Mouse (Mus musculus): ENCODE measurements around the gene Myo1e.

Gene Myo1e

DNA sequence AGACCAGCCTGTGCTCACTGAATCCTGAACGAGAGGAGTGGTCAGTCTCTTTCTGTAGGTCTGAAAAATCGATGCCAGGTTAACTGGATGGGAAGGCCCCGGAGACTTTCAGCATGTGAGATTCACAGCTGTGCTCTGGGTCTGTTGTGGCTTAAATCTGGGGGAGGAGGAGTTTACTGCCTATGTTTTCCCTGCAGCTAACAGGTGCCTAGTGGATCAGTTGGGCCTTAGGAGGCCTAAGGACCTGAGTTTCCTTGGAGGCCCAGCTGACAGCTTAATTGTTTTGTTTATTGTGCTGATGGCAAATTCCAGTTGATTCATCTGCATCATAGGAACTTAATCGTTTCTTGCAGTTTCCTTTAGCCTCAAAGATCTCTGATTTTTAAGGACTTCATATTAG lies 16.0 kb downstream of the Myo1e start:
- no peak for DNase-seq

DNA sequence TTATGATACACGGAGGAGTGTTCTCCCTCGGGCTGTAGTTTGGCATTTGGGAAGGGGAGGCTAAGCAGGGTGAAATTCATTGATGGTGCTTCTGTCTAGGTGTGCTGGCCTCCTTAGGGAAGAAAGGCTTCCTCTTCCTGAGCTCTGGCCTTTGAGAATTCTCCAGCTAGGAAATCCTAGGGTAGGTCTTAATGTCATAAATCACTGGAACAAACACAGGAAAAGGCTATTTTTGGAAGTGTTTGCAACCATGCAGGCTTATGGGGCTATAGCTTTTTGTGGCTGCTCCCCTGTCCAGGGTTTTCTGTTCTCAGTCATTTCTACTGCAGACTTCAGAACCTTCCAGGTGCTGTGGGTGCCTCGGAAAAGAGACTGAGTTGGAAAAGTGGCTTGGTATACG lies 16.9 kb downstream of the Myo1e start:
- DNase-seq, result no peak

DNA sequence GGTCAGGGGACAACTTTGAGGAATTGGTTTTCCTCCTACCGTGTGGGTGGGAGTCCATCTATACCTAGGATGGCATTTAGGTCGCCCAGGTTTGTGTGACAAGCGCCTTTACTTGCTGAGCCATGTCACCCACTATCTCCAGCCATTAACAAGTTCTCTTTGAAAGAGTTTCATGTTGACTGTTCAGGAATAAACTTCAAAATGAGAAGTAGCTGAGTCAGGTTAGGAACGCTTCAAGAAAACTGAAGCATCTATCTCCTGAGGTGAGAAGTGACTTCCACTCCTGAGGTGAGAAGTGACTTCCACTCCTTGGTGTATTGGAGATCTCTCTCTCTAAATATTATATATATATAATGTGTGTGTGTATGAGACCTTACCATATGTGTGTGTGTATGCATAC lies 19.2 kb downstream of the Myo1e start:
- no peak for DNase-seq

DNA sequence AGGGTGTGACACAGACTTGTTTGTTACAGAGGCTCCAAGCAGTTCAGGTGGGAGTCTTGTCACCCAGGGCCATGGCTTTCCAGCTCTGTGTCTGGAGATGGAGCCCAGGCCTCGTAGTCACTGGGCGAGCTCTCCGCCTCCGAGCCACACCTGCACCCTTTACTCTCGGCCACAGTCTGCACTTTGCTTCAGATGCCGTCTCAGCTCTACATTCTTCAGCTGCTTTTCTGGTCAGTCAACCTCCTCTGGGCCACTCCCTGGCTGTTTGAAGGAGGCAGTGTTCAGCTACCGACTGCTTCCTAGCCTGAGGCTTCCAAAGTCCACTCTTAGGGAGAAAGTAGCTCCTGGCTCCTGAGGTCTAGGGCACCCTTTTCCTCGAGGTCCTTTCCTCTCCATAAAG lies 22.7 kb downstream of the Myo1e start:
- peak; percentile 49 for DNase-seq

DNA sequence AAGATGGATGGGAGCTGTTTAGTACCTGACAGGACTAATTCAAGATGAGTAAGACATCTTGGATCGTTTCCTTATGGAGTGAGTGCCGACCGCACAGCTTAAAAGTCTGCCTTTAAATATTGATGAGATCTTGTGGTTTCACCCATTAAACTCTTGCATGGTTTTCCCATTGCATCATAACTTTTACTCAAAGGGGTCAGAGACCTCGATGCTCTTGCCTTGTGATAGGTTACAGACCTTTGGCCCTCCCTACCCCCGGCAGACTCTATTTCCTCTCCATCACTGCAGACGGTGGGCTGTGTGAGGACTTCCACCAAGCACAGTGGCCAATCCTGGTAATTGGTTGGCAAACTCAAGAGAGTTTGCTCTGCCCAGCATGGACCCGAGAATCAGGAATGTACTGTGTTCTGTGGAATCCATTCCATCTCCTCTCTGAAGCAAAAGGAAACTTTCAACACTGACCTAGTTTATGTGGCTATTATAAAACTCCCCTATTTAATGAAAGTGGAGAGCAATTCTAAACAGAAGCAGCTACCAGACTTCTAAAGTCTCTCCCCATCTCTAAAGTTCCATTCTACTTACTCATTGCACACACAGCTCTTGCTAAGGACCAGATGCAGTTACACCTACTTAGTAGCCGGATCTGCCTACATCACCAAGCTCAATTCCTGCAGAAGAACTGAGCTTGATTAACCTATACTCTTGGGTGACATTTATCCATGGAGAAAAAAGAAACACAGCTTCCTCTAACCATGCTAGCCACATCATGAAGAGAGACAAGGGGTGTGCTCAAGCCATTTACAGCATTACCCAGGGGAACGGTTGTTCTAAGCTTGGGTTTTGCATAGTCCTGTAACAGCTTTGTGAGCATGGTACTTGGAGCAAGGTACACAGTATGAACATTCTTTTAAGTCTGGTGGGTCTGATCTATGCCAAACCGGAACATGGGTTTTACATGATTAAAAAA lies 25.2 kb downstream of the Myo1e start:
- no peak for DNase-seq

DNA sequence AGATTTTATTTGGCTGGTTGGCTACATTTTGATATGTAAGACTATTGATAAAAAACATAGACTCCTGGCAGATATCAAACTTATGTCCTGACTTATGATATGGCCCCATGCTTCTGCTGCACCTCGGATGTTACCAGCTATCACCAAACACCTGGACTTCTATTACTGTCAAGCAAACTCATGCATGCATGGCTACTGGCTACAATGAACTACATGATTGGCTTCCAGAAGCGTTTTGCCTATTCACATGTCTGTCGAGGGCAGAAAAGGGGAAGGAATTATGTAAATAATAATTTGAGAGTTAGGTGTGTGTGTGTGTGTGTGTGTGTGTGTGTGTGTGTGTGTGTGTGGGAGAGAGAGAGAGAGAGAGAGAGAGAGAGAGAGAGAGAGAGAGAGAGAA lies 30.0 kb downstream of the Myo1e start:
- no peak for DNase-seq

DNA sequence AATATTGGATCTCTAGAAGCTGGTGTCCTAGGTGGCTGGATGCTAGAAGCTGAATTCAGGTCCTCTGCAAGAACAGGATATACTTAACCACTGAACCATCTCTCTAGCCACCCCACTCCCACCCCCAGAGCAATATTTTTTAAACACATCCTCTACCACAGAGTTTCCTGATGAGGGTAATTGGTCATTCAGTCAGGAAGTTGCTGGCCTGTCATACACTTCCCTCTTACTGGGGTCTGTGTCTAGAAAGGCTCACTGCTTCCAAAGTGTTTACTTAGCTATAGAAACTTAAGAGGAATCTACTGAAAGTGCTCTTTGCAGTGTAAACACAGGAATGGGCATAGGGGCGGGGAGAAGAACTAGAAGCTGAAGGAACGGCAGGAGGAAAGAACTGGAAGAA lies 30.4 kb downstream of the Myo1e start:
- peak; percentile 28 for DNase-seq

DNA sequence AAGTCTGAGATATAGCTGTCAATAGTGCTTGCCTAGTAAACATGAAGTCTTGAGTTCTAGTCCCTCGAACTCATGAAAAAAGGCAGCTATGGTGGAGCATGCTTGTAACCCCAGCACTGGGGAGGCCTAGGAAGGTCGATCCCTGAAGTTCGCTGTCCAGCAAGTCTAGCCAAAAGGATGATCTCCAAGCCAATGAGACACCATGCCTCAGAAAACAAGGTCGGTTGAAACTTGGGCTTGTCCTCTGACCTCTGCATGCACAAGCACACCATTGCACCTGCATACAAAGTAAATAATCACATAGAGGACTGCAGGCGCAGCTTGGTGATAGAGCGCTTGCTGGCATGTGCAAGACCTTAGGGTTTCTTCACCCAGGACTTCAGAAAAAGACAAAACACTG lies 31.2 kb downstream of the Myo1e start:
- DNase-seq, result no peak

DNA sequence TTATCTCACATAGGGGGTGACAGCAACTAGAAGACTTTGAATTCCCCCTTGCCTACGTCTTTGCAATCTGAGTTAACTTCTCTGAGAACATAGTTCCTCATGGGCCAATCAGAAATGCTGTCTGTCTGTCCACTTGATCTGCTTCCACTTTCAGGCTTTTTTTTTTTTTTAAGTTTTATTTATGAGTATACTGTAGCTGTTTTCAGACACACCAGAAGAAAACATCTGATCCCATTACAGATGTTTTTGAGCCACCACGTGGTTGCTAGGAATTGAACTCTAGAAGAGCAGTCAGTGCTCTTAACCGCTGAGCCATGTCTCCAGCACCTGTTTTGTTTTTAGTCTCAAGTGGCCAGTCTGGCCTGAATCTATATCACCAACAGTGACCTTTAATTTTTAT lies 32.1 kb downstream of the Myo1e start:
- no peak for DNase-seq

DNA sequence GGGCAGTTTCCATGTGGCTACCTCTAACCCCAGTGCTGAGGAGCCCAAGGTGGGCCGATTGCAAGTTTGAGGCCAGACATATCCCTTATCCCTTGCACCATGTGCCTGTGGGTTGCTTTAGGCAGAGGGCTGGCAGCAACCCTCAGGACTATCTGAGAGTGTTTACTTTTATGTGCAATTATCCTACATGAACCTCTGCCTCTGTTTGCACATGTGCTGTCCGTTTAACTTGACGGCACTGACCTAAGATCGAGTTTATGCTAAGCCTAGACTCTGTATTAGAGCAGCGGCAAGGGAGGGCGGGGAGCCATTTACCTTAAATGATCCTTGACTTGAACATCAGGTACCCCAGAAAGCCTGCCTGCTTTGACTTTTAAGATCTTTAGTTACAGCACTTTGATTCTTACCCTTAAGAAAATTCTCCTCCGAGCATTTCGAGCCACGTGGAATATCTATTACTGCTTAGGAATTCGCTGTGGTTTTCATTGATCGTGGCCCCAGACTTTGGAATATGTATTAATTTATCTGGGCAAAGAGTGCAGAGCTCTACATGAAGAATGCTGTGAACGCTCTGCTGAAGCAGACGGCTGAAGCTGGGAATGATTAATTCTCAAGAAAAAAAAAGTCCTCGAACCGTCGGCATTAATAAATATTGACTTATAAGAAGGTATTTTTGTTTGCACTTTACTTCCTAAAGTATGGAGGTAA lies 33.7 kb downstream of the Myo1e start:
- DNase-seq, result no peak

DNA sequence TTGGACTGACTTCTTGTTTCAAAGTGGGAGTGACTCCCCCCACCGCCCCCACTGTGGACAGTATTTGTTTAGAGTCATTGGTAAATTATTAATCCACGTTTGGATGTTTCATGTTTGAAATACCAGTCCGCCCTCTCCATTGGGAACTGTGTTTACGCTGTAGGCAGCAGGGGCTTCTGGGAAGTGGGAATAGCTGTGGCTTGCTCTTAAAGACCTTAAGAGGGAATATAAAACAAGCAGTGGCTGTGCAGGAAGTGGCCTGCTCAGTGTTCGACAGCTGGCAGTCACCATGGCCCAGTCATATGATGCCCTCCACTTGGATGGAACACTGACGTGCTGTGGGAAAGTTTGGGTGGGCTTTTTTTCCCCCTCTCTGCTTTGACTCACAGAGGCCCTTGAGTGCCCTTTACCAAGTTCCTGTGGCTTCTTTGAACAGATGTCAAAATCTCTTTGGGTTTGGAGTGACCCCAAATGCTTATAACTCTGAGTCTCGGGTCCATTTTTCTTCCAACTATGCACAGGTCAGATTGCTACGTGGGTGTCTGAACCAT lies 34.3 kb downstream of the Myo1e start:
- peak; percentile 42 for DNase-seq

DNA sequence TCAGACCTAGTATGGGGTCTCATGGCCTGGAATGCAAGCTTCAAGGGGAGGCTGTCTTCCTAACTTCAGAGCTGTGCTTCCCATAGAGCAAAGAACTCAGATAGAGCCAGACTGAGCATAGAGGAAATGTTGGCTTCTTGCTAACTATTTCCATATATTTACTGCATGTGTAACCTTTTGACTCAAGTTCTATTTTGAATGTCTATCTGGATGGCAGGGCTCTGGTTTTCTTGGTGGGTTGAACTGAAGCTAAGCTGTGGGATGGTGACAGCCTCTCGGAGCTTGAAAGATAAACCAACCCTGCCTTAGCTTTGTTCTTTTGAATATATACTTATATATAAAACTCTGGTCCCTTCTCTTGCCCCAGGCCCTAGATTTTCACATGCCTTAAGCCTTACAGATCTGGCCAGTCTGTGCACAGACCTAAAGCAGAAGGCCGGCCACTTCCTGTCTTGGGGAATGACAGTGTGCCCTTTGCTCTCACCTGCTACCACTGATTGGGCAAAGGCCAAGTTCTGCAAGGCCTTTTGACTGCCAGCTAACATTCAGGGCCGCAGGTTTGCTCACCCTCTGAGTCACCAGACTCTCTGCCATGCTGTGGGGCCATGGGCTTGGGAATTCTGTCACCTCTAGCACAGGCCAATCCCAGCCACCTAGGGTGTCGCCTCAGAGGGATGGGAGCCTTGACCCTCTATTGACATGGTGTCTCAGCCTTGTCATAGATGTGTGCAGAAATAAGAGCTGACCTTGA lies 35.1 kb downstream of the Myo1e start:
- DNase-seq, result no peak

DNA sequence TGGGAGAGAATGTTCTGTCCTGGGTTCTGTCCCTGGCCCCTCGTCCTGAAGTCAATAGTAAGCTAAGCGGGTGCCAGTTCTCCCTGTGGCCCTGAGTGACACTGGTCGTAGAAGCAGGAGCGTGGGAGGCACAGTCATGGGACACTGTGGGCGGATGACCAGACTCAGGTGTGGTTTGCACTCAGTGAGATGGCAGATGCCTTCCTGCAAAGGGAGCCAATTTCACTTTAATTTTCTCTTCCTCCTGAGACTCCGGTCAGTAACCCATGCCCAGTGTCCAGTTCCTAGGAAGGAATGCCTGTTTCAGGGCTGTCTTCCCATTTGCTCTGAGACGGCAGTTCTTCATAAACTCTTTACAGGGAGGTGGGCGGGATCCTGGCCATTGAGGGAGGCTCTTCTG lies 36.1 kb downstream of the Myo1e start:
- peak; percentile 26 for DNase-seq

DNA sequence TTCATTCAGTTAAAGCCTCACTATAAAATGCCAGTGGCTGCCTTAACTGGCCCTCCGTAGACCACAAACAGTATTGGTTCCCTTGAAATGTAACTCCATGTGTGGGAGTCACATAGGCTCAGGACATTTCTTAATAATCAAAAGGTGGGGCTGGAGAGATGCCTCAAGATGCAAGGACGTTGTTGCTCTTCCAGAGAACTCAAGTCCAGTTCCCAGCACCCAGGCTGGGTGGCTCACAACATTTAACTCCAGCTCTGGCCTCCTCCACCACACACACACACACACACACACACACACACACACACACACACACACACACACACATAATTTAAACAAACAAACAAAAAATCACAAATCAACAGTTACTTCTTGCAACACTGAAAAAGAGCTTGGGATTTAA lies 36.6 kb downstream of the Myo1e start:
- no peak for DNase-seq

DNA sequence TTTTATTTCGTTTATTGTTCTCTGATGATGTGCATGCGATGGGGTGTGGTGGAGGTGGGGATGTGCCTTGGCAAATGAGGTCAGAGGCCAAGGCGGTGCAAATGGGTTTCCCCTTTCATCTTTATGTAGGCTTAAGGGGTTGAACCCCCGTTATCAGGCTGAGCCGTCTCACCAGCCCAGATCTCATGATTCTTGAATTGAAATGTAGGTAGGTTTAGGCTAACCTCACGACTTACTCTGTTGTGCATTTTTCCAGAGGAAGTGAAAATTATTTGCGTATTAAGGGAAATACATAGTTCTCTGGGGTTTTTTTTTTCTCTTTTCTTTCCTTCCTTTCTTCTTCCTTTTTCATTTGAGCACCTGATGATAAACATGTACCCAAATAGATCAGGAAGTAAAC lies 37.0 kb downstream of the Myo1e start:
- no peak for DNase-seq

DNA sequence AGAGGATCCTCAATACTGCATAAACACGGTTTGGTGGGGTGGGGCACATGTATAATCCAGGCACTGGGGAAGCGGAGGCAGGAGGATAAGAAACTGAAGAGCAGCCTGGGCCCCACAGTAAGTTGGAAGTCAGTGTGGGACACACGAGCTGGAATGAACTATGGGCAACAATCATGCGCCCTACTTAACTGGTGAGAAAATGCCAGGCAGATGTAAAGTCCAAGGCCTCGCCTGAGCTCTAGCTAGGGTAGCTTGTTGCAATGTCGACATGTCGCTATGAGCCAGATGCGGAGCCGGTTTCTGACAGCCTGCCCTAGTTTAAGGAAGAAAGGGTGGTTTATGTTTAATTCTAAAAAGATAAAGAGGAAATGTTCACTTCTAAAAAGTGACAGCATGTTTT lies 37.9 kb downstream of the Myo1e start:
- no peak for DNase-seq

DNA sequence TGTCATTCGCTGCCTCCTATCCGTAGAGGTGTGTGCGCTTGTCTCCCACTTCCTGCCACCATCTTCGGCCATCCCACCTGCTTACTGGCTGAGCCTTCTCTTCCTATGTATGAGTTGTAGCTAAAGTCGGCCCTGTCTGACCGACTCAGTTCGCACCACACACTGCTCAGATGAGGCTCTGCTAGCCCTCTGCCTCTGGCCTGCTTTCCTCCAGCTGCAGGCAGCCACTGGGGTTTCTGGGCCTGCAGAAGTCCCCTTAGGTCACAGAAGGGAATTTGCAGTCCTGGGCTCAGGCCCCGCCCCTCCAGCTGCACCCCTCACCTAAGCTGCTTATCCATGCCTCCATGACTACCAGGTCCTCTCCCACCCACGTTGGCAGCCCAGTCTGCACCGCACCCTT lies 39.3 kb downstream of the Myo1e start:
- DNase-seq, result no peak

DNA sequence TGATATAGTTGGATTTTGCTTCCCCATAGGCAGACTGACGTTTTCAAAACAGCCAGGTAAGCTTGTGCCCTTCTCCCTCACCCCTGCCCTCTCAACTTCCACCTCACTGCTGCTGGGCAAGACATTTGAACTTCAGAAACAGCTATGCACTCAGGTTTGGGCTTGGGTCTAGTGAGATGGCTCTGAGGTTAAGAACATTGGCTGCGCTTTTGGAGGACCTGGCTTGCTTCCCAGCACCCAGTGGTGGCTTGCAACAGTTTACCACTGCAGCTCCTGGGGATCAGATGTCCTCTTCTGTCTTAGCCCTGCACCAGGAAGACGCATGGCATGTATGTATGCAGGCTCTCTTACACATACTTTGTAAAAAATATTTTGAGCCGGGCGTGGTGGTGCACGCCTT lies 40.9 kb downstream of the Myo1e start:
- DNase-seq, result no peak

DNA sequence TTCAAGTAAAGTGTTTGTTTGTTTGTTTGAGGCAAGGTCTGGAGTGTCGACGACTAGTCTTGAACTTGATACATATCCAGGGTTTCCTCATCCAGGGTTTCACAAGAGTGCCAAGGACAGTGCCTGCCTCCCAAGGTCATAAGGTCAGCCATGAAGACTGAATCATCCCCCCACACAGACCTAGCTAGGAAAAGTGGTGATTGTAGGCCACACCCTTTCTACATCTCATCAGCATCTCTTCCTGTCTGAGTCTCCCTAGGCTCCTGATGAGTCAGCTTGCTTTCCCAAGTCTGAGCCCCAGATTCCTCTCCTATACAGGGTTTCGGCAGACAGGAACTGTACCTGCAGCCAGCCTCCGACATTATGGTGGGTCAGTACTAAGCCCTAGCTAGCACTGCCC lies 41.7 kb downstream of the Myo1e start:
- no peak for DNase-seq

DNA sequence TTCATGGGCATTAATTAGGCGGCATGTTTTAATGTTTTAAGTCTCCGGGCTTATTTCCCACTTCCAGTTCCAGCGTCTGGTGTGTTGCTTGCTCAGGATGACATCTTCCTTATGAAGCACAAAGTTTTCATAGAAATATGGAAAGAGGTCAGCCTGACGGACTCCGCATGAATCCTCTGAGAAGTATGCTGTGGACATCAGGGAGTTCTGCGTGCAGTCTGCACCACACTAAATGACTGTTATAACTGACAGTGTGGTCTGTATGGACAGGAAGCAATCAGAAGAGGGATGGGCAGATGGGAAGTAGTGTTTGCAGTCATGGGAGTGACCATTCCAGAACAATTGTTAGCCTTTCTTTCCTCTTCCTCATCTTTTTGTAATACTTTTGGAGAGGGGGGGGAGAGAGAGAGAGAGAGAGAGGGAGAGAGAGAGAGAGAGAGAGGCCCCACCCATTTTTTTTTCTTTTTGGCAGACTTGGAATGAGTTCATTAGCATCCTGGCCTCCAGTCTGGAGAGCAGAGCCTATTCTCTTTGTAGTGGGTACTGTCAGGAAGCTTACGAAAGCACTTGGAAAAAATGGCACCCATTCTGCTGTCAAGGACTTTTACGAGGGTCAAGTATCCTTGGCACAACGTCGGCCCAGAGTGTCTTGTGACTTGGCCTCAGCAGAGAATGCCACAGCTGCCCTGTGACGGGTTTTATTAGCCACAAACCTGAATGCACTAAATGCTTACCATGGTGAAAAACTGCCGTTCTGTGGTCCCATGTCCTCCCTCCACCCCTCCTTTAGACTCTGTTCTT lies 42.9 kb downstream of the Myo1e start:
- DNase-seq, result peak; percentile 67

DNA sequence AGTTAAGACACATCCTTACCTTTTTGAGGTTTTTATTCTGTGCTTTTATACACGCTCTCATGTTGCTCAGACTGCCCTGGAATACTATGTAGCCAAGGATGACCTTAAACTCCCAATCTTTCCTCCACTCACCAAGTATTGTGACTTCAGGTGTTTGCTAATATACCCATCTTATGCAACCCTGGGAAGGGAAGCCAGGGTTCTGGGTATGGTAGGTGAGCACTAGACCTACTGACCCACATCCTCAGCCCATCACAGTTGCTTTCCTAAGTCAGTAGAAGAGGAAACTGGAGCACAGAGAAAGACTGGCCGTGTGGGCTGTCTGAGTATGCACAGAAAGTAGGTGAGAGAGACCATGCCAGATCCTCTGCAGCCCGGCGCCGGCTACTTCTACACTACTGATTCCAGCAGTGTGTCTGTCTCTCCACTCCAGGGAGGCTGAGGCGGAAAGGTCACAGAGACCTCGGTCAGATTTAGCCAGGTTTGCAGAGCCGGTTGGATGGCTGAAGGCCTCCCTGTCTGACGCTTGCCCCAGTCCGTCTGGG lies 44.4 kb downstream of the Myo1e start:
- no peak for DNase-seq

DNA sequence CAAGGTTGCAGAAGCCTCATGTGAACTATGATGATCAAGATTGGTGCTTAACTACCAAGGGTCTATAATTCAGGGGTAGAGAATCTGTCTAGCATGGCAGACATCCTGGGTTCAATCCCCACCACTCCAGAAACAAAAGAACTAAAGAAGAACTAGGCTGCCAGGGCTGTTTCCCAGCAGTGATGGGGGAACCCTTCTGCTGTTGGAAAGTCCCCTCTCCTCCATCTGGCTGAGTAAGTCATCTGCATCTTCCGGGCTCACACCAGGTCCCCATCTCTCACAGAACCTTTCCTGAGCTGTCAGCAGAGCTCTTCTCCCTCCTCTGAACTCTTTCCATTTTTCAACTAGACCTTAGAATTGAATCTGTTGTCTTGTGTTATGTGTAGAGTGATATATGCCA lies 45.9 kb downstream of the Myo1e start:
- no peak for DNase-seq
